ENCODE assay signal across 9 mouse cellular contexts in genomic region chr9:41212943-41213529, GRCm38 (mm10). TPM values are rescaled to one million over a fixed set of nuclear protein-coding genes. Genes with fewer than 3 reads are reported as not detected.
DNase-seq lines count a peak whose midpoint lies in the region; ATAC-seq and TF ChIP-seq lines count a peak whose summit lies in the region.
"Had no signal": no experiment of that assay in that cellular context is flagged by ENCODE, and none has a peak within 500 bp of the region (broad histone marks: within the 10 kb centered on the region; RNA-seq: fewer than 3 reads in every experiment).

No protein-coding gene starts in this region.

- H3K4me3 ChIP-seq in kidney, adult 2 months (ENCODE audit: insufficient read depth, low read depth, low read length) = no peak overlapping the region
- no peak overlapping the region for H3K4me3 ChIP-seq in embryonic facial prominence, embryonic 12.5 days
- no peak overlapping the region for H3K4me3 ChIP-seq in hindbrain, embryonic 12.5 days
- H3K4me3 ChIP-seq in midbrain, embryonic 10.5 days = peak overlapping the region; percentile 43

- H3K9ac ChIP-seq in embryonic facial prominence, embryonic 12.5 days = no peak overlapping the region
- H3K9ac ChIP-seq in hindbrain, embryonic 12.5 days = 0 out of 2 replicates have a peak overlapping the region, but pooled peaks have one; percentile 49

- WGBS in kidney, adult 2 months = 34% methylated on average over 14 of the region's 14 CpGs
- 20% methylated on average over 14 of the region's 14 CpGs for WGBS in embryonic facial prominence, embryonic 12.5 days
- WGBS in hindbrain, embryonic 12.5 days = 39% methylated on average over 14 of the region's 14 CpGs
- 57% methylated on average over 14 of the region's 14 CpGs for WGBS in midbrain, embryonic 10.5 days

- 0 out of 2 replicates have a peak overlapping the region, but pooled peaks have one; percentile 37 for H3K27ac ChIP-seq in kidney, adult 2 months (ENCODE audit: insufficient read depth, low read depth, low read length)
- peak overlapping the region; percentile 97 for H3K27ac ChIP-seq in embryonic facial prominence, embryonic 12.5 days
- peak overlapping the region; percentile 76 for H3K27ac ChIP-seq in hindbrain, embryonic 12.5 days
- H3K27ac ChIP-seq in midbrain, embryonic 10.5 days (replicated peaks) = peak overlapping the region; percentile 79

- ATAC-seq in embryonic facial prominence, embryonic 12.5 days (ENCODE audit: insufficient number of reproducible peaks, insufficient read depth, low FRiP score, low TSS enrichment) = no peak
- 0 out of 2 replicates have a peak, but pooled peaks have one; percentile 33 for ATAC-seq in hindbrain, embryonic 12.5 days (ENCODE audit: low FRiP score)
- no peak for ATAC-seq in frontal cortex, adult (ENCODE audit: low TSS enrichment)

- intact Hi-C loops in left cerebral cortex, postnatal 25 days (cut with DNase I) = no loop called here

- H3K4me2 ChIP-seq in embryonic facial prominence, embryonic 12.5 days (replicated peaks) = peak overlapping the region; percentile 36
- H3K4me2 ChIP-seq in hindbrain, embryonic 12.5 days (replicated peaks) = peak overlapping the region; percentile 34

- H3K36me3 ChIP-seq in kidney, adult 2 months (ENCODE audit: control insufficient read depth, insufficient read depth, low read length) = no peaks in the 10 kb centered on the region
- H3K36me3 ChIP-seq in embryonic facial prominence, embryonic 12.5 days = no peaks in the 10 kb centered on the region
- no peaks in the 10 kb centered on the region for H3K36me3 ChIP-seq in hindbrain, embryonic 12.5 days
- H3K36me3 ChIP-seq in midbrain, embryonic 10.5 days = no peaks in the 10 kb centered on the region

- no peaks in the 10 kb centered on the region for H3K9me3 ChIP-seq in embryonic facial prominence, embryonic 12.5 days
- H3K9me3 ChIP-seq in hindbrain, embryonic 12.5 days (replicated peaks) = no peaks in the 10 kb centered on the region
- H3K9me3 ChIP-seq in midbrain, embryonic 10.5 days (replicated peaks) = no peaks in the 10 kb centered on the region
- H3K9me3 ChIP-seq: megakaryocyte, embryonic 14.5 days had no signal

- 0 out of 2 replicates have a peak, but pooled peaks cover 5% of the 10 kb centered on the region for H3K4me1 ChIP-seq in kidney, adult 2 months (ENCODE audit: control insufficient read depth, insufficient read depth, low read length)
- peaks cover 34% of the 10 kb centered on the region for H3K4me1 ChIP-seq in embryonic facial prominence, embryonic 12.5 days
- H3K4me1 ChIP-seq in hindbrain, embryonic 12.5 days = peaks cover 22% of the 10 kb centered on the region
- peaks cover 22% of the 10 kb centered on the region for H3K4me1 ChIP-seq in midbrain, embryonic 10.5 days

- TF ChIP-seq CTCF in kidney, adult 2 months (conservative IDR thresholded peaks at IDR 0.05; ENCODE audit: insufficient read depth, insufficient read length, low read depth, low read length) = no peak

- no peaks in the 10 kb centered on the region for H3K27me3 ChIP-seq in kidney, adult 2 months (replicated peaks; ENCODE audit: control insufficient read depth, insufficient read depth, low read length)
- H3K27me3 ChIP-seq in embryonic facial prominence, embryonic 12.5 days = no peaks in the 10 kb centered on the region
- H3K27me3 ChIP-seq in hindbrain, embryonic 12.5 days = no peaks in the 10 kb centered on the region
- H3K27me3 ChIP-seq in midbrain, embryonic 10.5 days (ENCODE audit: low read depth, poor library complexity, severe bottlenecking) = no peaks in the 10 kb centered on the region

- TF ChIP-seq POLR2A in kidney, adult 2 months (IDR thresholded peaks at IDR 0.05; ENCODE audit: low read depth, low read length) = no peak

- no peak for DNase-seq in kidney, adult 2 months
- no peak for DNase-seq in kidney, postnatal 4 days
- no peak for DNase-seq in midbrain, embryonic 10.5 days (ENCODE audit: low spot score)
- no peak for DNase-seq in left cerebral cortex, postnatal 25 days (ENCODE audit: low spot score in 2 of 2)
- no peak for DNase-seq in adrenal gland, postnatal 14 days

RNA-seq across cellular contexts. Expression of gene Ubash3b, which starts 51.5 kb away (rescaled TPM):
- polyA plus RNA-seq in kidney, adult 2 months (2012; rRNA removed) = 2.3 and 2.9 TPM in 2 replicates
- polyA plus RNA-seq in embryonic facial prominence, embryonic 12.5 days (2016; fragmentation: Nextera tagmentation; extraction: Ambion mirVana) = 11.3 and 14.9 TPM in 2 replicates
- 14.6 and 17.2 TPM in 2 replicates for polyA plus RNA-seq in hindbrain, embryonic 12.5 days (2016; fragmentation: Nextera tagmentation; extraction: Ambion mirVana)
- 5.8 and 6.3 TPM in 2 replicates for polyA plus RNA-seq in midbrain, embryonic 10.5 days (2016; fragmentation: Nextera tagmentation; extraction: Ambion mirVana)
- total RNA-seq in left cerebral cortex, postnatal 25 days (2021) = 10 to 100 TPM; 23.9 to 26.1 TPM
- 2.1 and 4.5 TPM in 2 replicates for total RNA-seq in adrenal gland, postnatal 14 days (2021)

Comparison
In these comparisons a context has a peak if more than half of its experiments do, and no peak if none do; other contexts are left out.
1. H3K27ac ChIP-seq: peak in every context shown above with its lines; median percentile 97 in embryonic facial prominence, embryonic 12.5 days; 79 in midbrain, embryonic 10.5 days; 76 in hindbrain, embryonic 12.5 days; 37 in kidney, adult 2 months.